Mouse (Mus musculus): Measurements from ENCODE around the gene Zc3h12b. TPM values are rescaled to one million over a fixed set of nuclear protein-coding genes. Genes with fewer than 3 reads are reported as not detected.
"Not testable (repeated sequence)": the region's sequence is repeated elsewhere in the genome, so short reads cannot be mapped to it uniquely, and the experiment has no call there.

The Zc3h12b gene
- polyA plus RNA-seq, 1 experiment from 2014 or later = 1.4 TPM

- no peaks in the 10 kb centered on the region for H3K36me3 ChIP-seq (ENCODE audit: control insufficient read depth, insufficient read depth, low read length)
- ATAC-seq (replicated peaks; ENCODE audit: low FRiP score) = no peak
- no peak overlapping the region for H3K4me3 ChIP-seq (ENCODE audit: low read depth, low read length)
- no peak overlapping the region for H3K4me2 ChIP-seq
- no peaks in the 10 kb centered on the region for H3K4me1 ChIP-seq (replicated peaks; ENCODE audit: control insufficient read depth, insufficient read depth, low read length)
- no peaks in the 10 kb centered on the region for H3K9me3 ChIP-seq (ENCODE audit: control insufficient read depth, low read length)
- DNase-seq (ENCODE audit: low spot score) = no peak
- no peak overlapping the region for H3K9ac ChIP-seq (ENCODE audit: low read depth, low read length)
- H3K27ac ChIP-seq (ENCODE audit: low read depth, low read length) = no peak overlapping the region
- no peaks in the 10 kb centered on the region for H3K27me3 ChIP-seq (replicated peaks; ENCODE audit: control insufficient read depth, insufficient read depth, low read length)
- 86% methylated on average over 2 of the region's 2 CpGs for WGBS
Measured at GRCm38 (mm10) chrX:95935481-95935880, 224.0 kb downstream of the Zc3h12b start.

GRCm38 (mm10) chrX:95945496-95945895 is 234.0 kb downstream of the Zc3h12b start:
- no peaks in the 10 kb centered on the region for H3K9me3 ChIP-seq (ENCODE audit: control insufficient read depth, low read length)
- DNase-seq (ENCODE audit: low spot score) = no peak
- 94% methylated on average over 2 of the region's 2 CpGs for WGBS
- H3K9ac ChIP-seq (ENCODE audit: low read depth, low read length) = no peak overlapping the region
- H3K27ac ChIP-seq (ENCODE audit: low read depth, low read length) = no peak overlapping the region
- H3K4me3 ChIP-seq (ENCODE audit: low read depth, low read length) = no peak overlapping the region
- ATAC-seq (replicated peaks; ENCODE audit: low FRiP score) = no peak
- no peaks in the 10 kb centered on the region for H3K27me3 ChIP-seq (replicated peaks; ENCODE audit: control insufficient read depth, insufficient read depth, low read length)
- no peaks in the 10 kb centered on the region; the same call in 1 of the 2 replicates for H3K36me3 ChIP-seq (ENCODE audit: control insufficient read depth, insufficient read depth, low read length)
- H3K4me1 ChIP-seq (replicated peaks; ENCODE audit: control insufficient read depth, insufficient read depth, low read length) = no peaks in the 10 kb centered on the region
- H3K4me2 ChIP-seq = no peak overlapping the region

- Histone ChIP-seq H3K36me3 (ENCODE audit: control insufficient read depth, insufficient read depth, low read length) (no peaks in the 10 kb centered on the region; the same call in 1 of the 2 replicates), H3K27me3 (replicated peaks; ENCODE audit: control insufficient read depth, insufficient read depth, low read length) (no peaks in the 10 kb centered on the region)
- 85% methylated on average over 4 of the region's 4 CpGs for WGBS
Measured at GRCm38 (mm10) chrX:95948135-95948534, 236.7 kb downstream of the Zc3h12b start.

GRCm38 (mm10) chrX:95950776-95951175 is 239.3 kb downstream of the Zc3h12b start:
- Histone ChIP-seq H3K27me3 (replicated peaks; ENCODE audit: control insufficient read depth, insufficient read depth, low read length) (no peaks in the 10 kb centered on the region), H3K4me2 (no peak overlapping the region), H3K9me3 (ENCODE audit: control insufficient read depth, low read length) (no peaks in the 10 kb centered on the region), H3K27ac (ENCODE audit: low read depth, low read length) (no peak overlapping the region), H3K4me3 (ENCODE audit: low read depth, low read length) (no peak overlapping the region), H3K9ac (ENCODE audit: low read depth, low read length) (no peak overlapping the region), H3K4me1 (replicated peaks; ENCODE audit: control insufficient read depth, insufficient read depth, low read length) (no peaks in the 10 kb centered on the region), H3K36me3 (ENCODE audit: control insufficient read depth, insufficient read depth, low read length) (no peaks in the 10 kb centered on the region; the same call in 1 of the 2 replicates)
- ATAC-seq (replicated peaks; ENCODE audit: low FRiP score) (no peak), DNase-seq (ENCODE audit: low spot score) (no peak)
- WGBS = 47% methylated on average over 3 of the region's 3 CpGs

More at GRCm38 (mm10) chrX:95948135-95948534, 236.7 kb downstream of the Zc3h12b start:
- ATAC-seq (replicated peaks; ENCODE audit: low FRiP score) = no peak
- Histone ChIP-seq H3K4me2 (no peak overlapping the region), H3K4me1 (replicated peaks; ENCODE audit: control insufficient read depth, insufficient read depth, low read length) (no peaks in the 10 kb centered on the region), H3K4me3 (ENCODE audit: low read depth, low read length) (no peak overlapping the region), H3K9me3 (ENCODE audit: control insufficient read depth, low read length) (no peaks in the 10 kb centered on the region), H3K9ac (ENCODE audit: low read depth, low read length) (no peak overlapping the region), H3K27ac (ENCODE audit: low read depth, low read length) (no peak overlapping the region)
- no peak for DNase-seq (ENCODE audit: low spot score)

GRCm38 (mm10) chrX:95956497-95957293 is 245.2 kb downstream of the Zc3h12b start, which contains the start of gene Las1l:
Gene Las1l, minus strand, starts transcription at chrX:95956962.
- H3K4me1 ChIP-seq (replicated peaks; ENCODE audit: control insufficient read depth, insufficient read depth, low read length) = no peaks in the 10 kb centered on the region
- no peaks in the 10 kb centered on the region for H3K36me3 ChIP-seq (ENCODE audit: control insufficient read depth, insufficient read depth, low read length)
- DNase-seq (ENCODE audit: low spot score) (peak; percentile 73), ATAC-seq (replicated peaks; ENCODE audit: low FRiP score) (peak; percentile 100)
- H3K9ac ChIP-seq (ENCODE audit: low read depth, low read length) = peak within 1 kb of the TSS; percentile 65
- WGBS = 14% methylated on average over 41 of the region's 42 CpGs
- peak within 1 kb of the TSS; percentile 67 for H3K4me3 ChIP-seq (ENCODE audit: low read depth, low read length)
- H3K27me3 ChIP-seq (replicated peaks; ENCODE audit: control insufficient read depth, insufficient read depth, low read length) = no peaks in the 10 kb centered on the region
- H3K4me2 ChIP-seq = peak within 1 kb of the TSS; percentile 73
- H3K27ac ChIP-seq (ENCODE audit: low read depth, low read length) = no peak within 1 kb of the TSS
- no peaks in the 10 kb centered on the region for H3K9me3 ChIP-seq (ENCODE audit: control insufficient read depth, low read length)

GRCm38 (mm10) chrX:95957461-95957860 is 246.0 kb downstream of the Zc3h12b start:
- 36% methylated on average over 11 of the region's 11 CpGs for WGBS
- not testable (repeated sequence) for DNase-seq (ENCODE audit: low spot score)

GRCm38 (mm10) chrX:95963366-95963765 is 251.9 kb downstream of the Zc3h12b start:
- Histone ChIP-seq H3K27me3 (replicated peaks; ENCODE audit: control insufficient read depth, insufficient read depth, low read length) (no peaks in the 10 kb centered on the region), H3K27ac (ENCODE audit: low read depth, low read length) (no peak overlapping the region), H3K4me3 (ENCODE audit: low read depth, low read length) (no peak overlapping the region), H3K4me1 (replicated peaks; ENCODE audit: control insufficient read depth, insufficient read depth, low read length) (no peaks in the 10 kb centered on the region), H3K9ac (ENCODE audit: low read depth, low read length) (no peak overlapping the region), H3K4me2 (no peak overlapping the region), H3K36me3 (ENCODE audit: control insufficient read depth, insufficient read depth, low read length) (no peaks in the 10 kb centered on the region), H3K9me3 (ENCODE audit: control insufficient read depth, low read length) (no peaks in the 10 kb centered on the region)
- 56% methylated on average over 2 of the region's 2 CpGs for WGBS
- ATAC-seq (replicated peaks; ENCODE audit: low FRiP score) (no peak), DNase-seq (ENCODE audit: low spot score) (no peak)

More at GRCm38 (mm10) chrX:95957461-95957860, 246.0 kb downstream of the Zc3h12b start:
- H3K4me1 ChIP-seq (replicated peaks; ENCODE audit: control insufficient read depth, insufficient read depth, low read length); H3K27me3 ChIP-seq (replicated peaks; ENCODE audit: control insufficient read depth, insufficient read depth, low read length); H3K9ac ChIP-seq (ENCODE audit: low read depth, low read length); H3K27ac ChIP-seq (ENCODE audit: low read depth, low read length); H3K9me3 ChIP-seq (ENCODE audit: control insufficient read depth, low read length); H3K36me3 ChIP-seq (ENCODE audit: control insufficient read depth, insufficient read depth, low read length): not testable (repeated sequence)
- H3K4me3 ChIP-seq (ENCODE audit: low read depth, low read length) = peak overlapping the region; percentile 30
- 0 out of 2 replicates have a peak, but pooled peaks have one; percentile 10 for ATAC-seq (replicated peaks; ENCODE audit: low FRiP score)
- H3K4me2 ChIP-seq = peak overlapping the region; percentile 60

- ATAC-seq (replicated peaks; ENCODE audit: low FRiP score) (no peak), DNase-seq (ENCODE audit: low spot score) (no peak)
- Histone ChIP-seq H3K4me3 (ENCODE audit: low read depth, low read length) (no peak overlapping the region), H3K36me3 (ENCODE audit: control insufficient read depth, insufficient read depth, low read length) (no peaks in the 10 kb centered on the region), H3K9ac (ENCODE audit: low read depth, low read length) (no peak overlapping the region), H3K27me3 (replicated peaks; ENCODE audit: control insufficient read depth, insufficient read depth, low read length) (no peaks in the 10 kb centered on the region), H3K9me3 (ENCODE audit: control insufficient read depth, low read length) (no peaks in the 10 kb centered on the region), H3K27ac (ENCODE audit: low read depth, low read length) (no peak overlapping the region), H3K4me2 (no peak overlapping the region), H3K4me1 (replicated peaks; ENCODE audit: control insufficient read depth, insufficient read depth, low read length) (no peaks in the 10 kb centered on the region)
- whole genome bisulfite sequencing = 71% methylated on average over 6 of the region's 6 CpGs
Measured at GRCm38 (mm10) chrX:95965036-95965435, 253.6 kb downstream of the Zc3h12b start.
